10 mouse cellular contexts compared by ENCODE assay signal in genomic region chr1:20922612-20923399, GRCm38 (mm10). TPM values are rescaled to one million over a fixed set of nuclear protein-coding genes. Genes with fewer than 3 reads are reported as not detected.
A peak's percentile ranks its signal among the peaks of the same experiment; 100 is the strongest.
DNase-seq lines count a peak whose midpoint lies in the region; ATAC-seq and TF ChIP-seq lines count a peak whose summit lies in the region.
"Had no signal": no experiment of that assay in that cellular context is flagged by ENCODE, and none has a peak within 500 bp of the region (broad histone marks: within the 10 kb centered on the region; RNA-seq: fewer than 3 reads in every experiment).

No protein-coding gene starts in this region.

- CTCF ChIA-PET in Patski (lab: Charles Lee) = interaction anchor here (1.0 to 1.3 kb wide), 3 partner anchors 8 to 131 kb away, joined by 3 to 4 read pairs (median 3); no protein-coding TSS in a partner anchor

- H3K4me1 ChIP-seq in kidney, postnatal 0 days (replicated peaks; ENCODE audit: insufficient read depth, low read length) = no peaks in the 10 kb centered on the region
- H3K4me1 ChIP-seq in embryonic facial prominence, embryonic 14.5 days (ENCODE audit: control insufficient read depth, insufficient read depth, low read length) = peaks cover 11% of the 10 kb centered on the region
- H3K4me1 ChIP-seq in lung, embryonic 16.5 days (replicated peaks; ENCODE audit: control insufficient read depth, insufficient read depth, low read length) = peaks cover 7% of the 10 kb centered on the region

- H3K27me3 ChIP-seq in kidney, postnatal 0 days (ENCODE audit: insufficient read depth, low read length) = no peaks in the 10 kb centered on the region
- H3K27me3 ChIP-seq in Patski = no peaks in the 10 kb centered on the region
- no peaks in the 10 kb centered on the region for H3K27me3 ChIP-seq in embryonic facial prominence, embryonic 14.5 days (replicated peaks; ENCODE audit: control insufficient read depth, insufficient read depth, low read length)
- H3K27me3 ChIP-seq in lung, embryonic 16.5 days (ENCODE audit: control insufficient read depth, insufficient read depth, low read depth, low read length) = no peaks in the 10 kb centered on the region
- H3K27me3 ChIP-seq: limb, embryonic 12.5 days had no signal

- no peak overlapping the region for H3K9ac ChIP-seq in kidney, postnatal 0 days (ENCODE audit: low read depth, low read length)
- H3K9ac ChIP-seq in embryonic facial prominence, embryonic 14.5 days (ENCODE audit: low read depth, low read length) = no peak overlapping the region
- H3K9ac ChIP-seq in lung, embryonic 16.5 days (ENCODE audit: low read length) = no peak overlapping the region
- H3K9ac ChIP-seq: limb, embryonic 12.5 days had no signal

- no peak overlapping the region for H3K27ac ChIP-seq in kidney, postnatal 0 days
- H3K27ac ChIP-seq in embryonic facial prominence, embryonic 14.5 days (replicated peaks; ENCODE audit: low read depth, low read length) = peak overlapping the region; percentile 12; the same call in 1 of the 2 replicates
- H3K27ac ChIP-seq in lung, embryonic 16.5 days (ENCODE audit: low read length) = peak overlapping the region; percentile 56
- H3K27ac ChIP-seq: limb, embryonic 12.5 days had no signal

- POLR2A ChIA-PET in Patski (lab: Charles Lee) = no interaction called here

- no peak for TF ChIP-seq CTCF in kidney, postnatal 0 days (IDR thresholded peaks at IDR 0.05; ENCODE audit: low read depth)
- TF ChIP-seq CTCF in Patski (IDR thresholded peaks at IDR 0.05) = no peak

- in situ Hi-C loops in Patski (cut with MboI; ENCODE audit: low pct_unique_long_range_greater_than_20kb) = no loop called here

- ATAC-seq in kidney, postnatal 0 days (replicated peaks; ENCODE audit: low FRiP score, low read depth) = no peak; the same call in 1 of the 2 replicates
- ATAC-seq in Patski = peak; percentile 74
- ATAC-seq in embryonic facial prominence, embryonic 14.5 days (ENCODE audit: low read depth) = no peak
- peak; percentile 86 for ATAC-seq in lung, embryonic 16.5 days (ENCODE audit: low read depth)
- no peak for ATAC-seq in monocyte, adult 5-6 weeks (replicated peaks; ENCODE audit: insufficient number of reproducible peaks, low FRiP score, low TSS enrichment, poor library complexity, severe bottlenecking)

- H3K9me3 ChIP-seq in kidney, postnatal 0 days (replicated peaks; ENCODE audit: low read length) = no peaks in the 10 kb centered on the region
- H3K9me3 ChIP-seq in embryonic facial prominence, embryonic 14.5 days (ENCODE audit: control insufficient read depth, low read length) = no peaks in the 10 kb centered on the region
- H3K9me3 ChIP-seq in lung, embryonic 16.5 days (ENCODE audit: control insufficient read depth, low read length) = no peaks in the 10 kb centered on the region
- H3K9me3 ChIP-seq: limb, embryonic 12.5 days had no signal

- H3K4me3 ChIP-seq in kidney, postnatal 0 days (replicated peaks; ENCODE audit: low read depth, low read length) = no peak overlapping the region
- 0 out of 2 replicates have a peak overlapping the region, but pooled peaks have one; percentile 4 for H3K4me3 ChIP-seq in embryonic facial prominence, embryonic 14.5 days (ENCODE audit: low read depth, low read length)
- no peak overlapping the region for H3K4me3 ChIP-seq in lung, embryonic 16.5 days (ENCODE audit: low read length)
- H3K4me3 ChIP-seq: erythroblast, embryonic 14.5 days; limb, embryonic 12.5 days had no signal

- H3K36me3 ChIP-seq in kidney, postnatal 0 days (ENCODE audit: insufficient read depth, low read length) = no peaks in the 10 kb centered on the region
- no peaks in the 10 kb centered on the region for H3K36me3 ChIP-seq in embryonic facial prominence, embryonic 14.5 days (ENCODE audit: control insufficient read depth, insufficient read depth, low read length)
- no peaks in the 10 kb centered on the region for H3K36me3 ChIP-seq in lung, embryonic 16.5 days (ENCODE audit: control insufficient read depth, insufficient read depth, low read length)
- H3K36me3 ChIP-seq: limb, embryonic 12.5 days had no signal

- WGBS in kidney, postnatal 0 days = 45% methylated on average over 11 of the region's 11 CpGs
- 34% methylated on average over 11 of the region's 11 CpGs for WGBS in embryonic facial prominence, embryonic 14.5 days
- 26% methylated on average over 11 of the region's 11 CpGs for WGBS in lung, embryonic 16.5 days

- H3K4me2 ChIP-seq in kidney, postnatal 0 days (ENCODE audit: low read length) = peak overlapping the region; percentile 14; the same call in 1 of the 2 replicates
- peak overlapping the region; percentile 24; the same call in 1 of the 2 replicates for H3K4me2 ChIP-seq in embryonic facial prominence, embryonic 14.5 days (ENCODE audit: low read depth, low read length)
- H3K4me2 ChIP-seq in lung, embryonic 16.5 days (ENCODE audit: low read depth, low read length) = peak overlapping the region; percentile 26; the same call in 1 of the 2 replicates
- H3K4me2 ChIP-seq: limb, embryonic 12.5 days had no signal

- DNase-seq in kidney, postnatal 0 days (ENCODE audit: low spot score) = peak; percentile 50
- DNase-seq in kidney, adult 11 months = no peak
- DNase-seq in Patski (ENCODE audit: low read depth, low spot score) = no peak
- DNase-seq in embryonic facial prominence, embryonic 14.5 days (ENCODE audit: low spot score) = peak; percentile 76
- DNase-seq in testis, postnatal 10 days (ENCODE audit: low spot score) = no peak
- DNase-seq in left cerebral cortex, adult 9 months (ENCODE audit: low spot score in 2 of 2) = no peak

RNA-seq across cellular contexts. Expression of gene Efhc1, which starts 28.6 kb away (rescaled TPM):
- 2.0 and 2.7 TPM in 2 replicates for polyA plus RNA-seq in kidney, postnatal 0 days (2015; fragmentation: Nextera tagmentation; extraction: Ambion mirVana)
- polyA plus RNA-seq in Patski (2021) = 6.1 TPM
- 5.7 and 10.6 TPM in 2 replicates for polyA plus RNA-seq in embryonic facial prominence, embryonic 14.5 days (2014; fragmentation: Nextera tagmentation; extraction: Ambion mirVana)
- polyA plus RNA-seq in lung, embryonic 16.5 days (2015; fragmentation: Nextera tagmentation; extraction: Ambion mirVana) = 8.1 and 9.9 TPM in 2 replicates
- total RNA-seq in monocyte, adult 5-6 weeks (2017) = 0.39 TPM in 1 of 3 replicates, not detected in the others
- polyA plus RNA-seq: erythroblast, embryonic 14.5 days had no signal

RNA-seq across cellular contexts. Expression of gene Paqr8, which starts 32.4 kb away (rescaled TPM):
- 2.1 and 2.6 TPM in 2 replicates for polyA plus RNA-seq in kidney, postnatal 0 days (2015; fragmentation: Nextera tagmentation; extraction: Ambion mirVana)
- 7.5 TPM for polyA plus RNA-seq in Patski (2021)
- polyA plus RNA-seq in embryonic facial prominence, embryonic 14.5 days (2014; fragmentation: Nextera tagmentation; extraction: Ambion mirVana) = 6.1 and 7.2 TPM in 2 replicates
- 4.4 and 5.5 TPM in 2 replicates for polyA plus RNA-seq in lung, embryonic 16.5 days (2015; fragmentation: Nextera tagmentation; extraction: Ambion mirVana)
- total RNA-seq in monocyte, adult 5-6 weeks (2017) = 0.57 to 2.1 TPM (median 1.2 TPM) in 3 replicates

Comparison
In these comparisons a context has a peak if more than half of its experiments do, and no peak if none do; other contexts are left out.
1. DNase-seq: peak in kidney, postnatal 0 days (single experiment) and embryonic facial prominence, embryonic 14.5 days (single experiment); none in kidney, adult 11 months (single experiment), Patski (single experiment), testis, postnatal 10 days (single experiment) and left cerebral cortex, adult 9 months (0 of 2).
2. ATAC-seq: peak in Patski (single experiment) and lung, embryonic 16.5 days (single experiment); none in kidney, postnatal 0 days (single experiment), embryonic facial prominence, embryonic 14.5 days (single experiment) and monocyte, adult 5-6 weeks (single experiment).
3. Peak in every context shown above with its lines, with median percentiles within 50 percentile points of each other: H3K4me2 ChIP-seq.